Mouse (Mus musculus) cerebellum, adult 2 months (tissue): Measurements from ENCODE around the gene Gpr149. TPM values are rescaled to one million over a fixed set of nuclear protein-coding genes. Genes with fewer than 3 reads are reported as not detected.

Source experiments
- DNase-seq, 2 experiments: peaks; one replicate each; pipeline ENCODE4 v3.0.0; 2021
- H3K27ac ChIP-seq: fragments of 200-500 bp; 2 replicates; pipeline ENCODE4 v1.5.1; 2012; ENCODE audit warnings: low read length, control low read depth, inconsistent platforms; ENCODE audit not compliant: insufficient read depth
- H3K27me3 ChIP-seq: fragments of 200-500 bp; 2 replicates; pipeline ENCODE4 v1.6.1; 2012; ENCODE audit warnings: inconsistent platforms, mild to moderate bottlenecking, low read length, moderate library complexity; ENCODE audit not compliant: control insufficient read depth, insufficient read depth
- H3K4me1 ChIP-seq: fragments of 200-500 bp; 2 replicates; pipeline ENCODE4 v1.6.1; 2011; ENCODE audit warnings: low read length; ENCODE audit not compliant: control insufficient read depth, insufficient read depth
- H3K4me3 ChIP-seq: fragments of 200-500 bp; replicated peaks from 2 replicates; pipeline ENCODE3; 2011; ENCODE audit warnings: mild to moderate bottlenecking, low read depth, low read length, control low read depth; ENCODE audit not compliant: insufficient read depth
- CTCF ChIP-seq: fragments of 200-500 bp; IDR thresholded peaks from 2 replicates; pipeline ENCODE4 v1.5.1; 2011; ENCODE audit warnings: low read depth, mild to moderate bottlenecking, control low read depth, low read length, moderate library complexity, borderline replicate concordance; ENCODE audit not compliant: insufficient read depth
- POLR2A ChIP-seq: fragments of 200-500 bp; IDR thresholded peaks from 2 replicates; pipeline ENCODE4 v1.6.1; 2011; ENCODE audit warnings: low read length, control low read depth, borderline replicate concordance; ENCODE audit not compliant: insufficient read depth
- WGBS: fragments of 180-500 bp; shearing (Covaris S2); methylation state at CpG from one replicate; pipeline ENCODE4 v1.1.7; 2018; 5-methylcytosine and 5-hydroxymethylcytosine counted together
- polyA plus RNA-seq: library from polyadenylated mRNA; depleted of rRNA; stranded (reverse); fragments of >200 nt; gene quantifications from 2 replicates; pipeline ENCODE4 v1.2.3, GENCODE M21; 2012; rRNA removed

The Gpr149 gene
- polyA plus RNA-seq, 1 experiment, result 1.2 TPM

- 74% methylated on average over 6 of the region's 6 CpGs for WGBS
- H3K4me3 ChIP-seq, result no peak overlapping the region
- no peak overlapping the region for H3K27ac ChIP-seq
- no peak for DNase-seq
- TF ChIP-seq POLR2A, result no peak
- TF ChIP-seq CTCF, result no peak
- no peaks in the 10 kb centered on the region for H3K4me1 ChIP-seq
- H3K27me3 ChIP-seq, result no peaks in the 10 kb centered on the region
These were observed 112.4 kb downstream of the Gpr149 start for GRCm38 (mm10) chr3:62492568-62492967.

GRCm38 (mm10) chr3:62484340-62484739 lies 120.6 kb downstream of the Gpr149 start:
- no peak overlapping the region for H3K4me3 ChIP-seq
- no peaks in the 10 kb centered on the region for H3K27me3 ChIP-seq
- DNase-seq, result no peak
- 97% methylated on average over 2 of the region's 2 CpGs for WGBS
- no peak overlapping the region for H3K27ac ChIP-seq
- H3K4me1 ChIP-seq, result no peaks in the 10 kb centered on the region
- TF ChIP-seq POLR2A, result no peak
- no peak for TF ChIP-seq CTCF

Other genes starting within 250 kb of the Gpr149 start
- 44.8 and 47.6 TPM in 2 replicates for gene Dhx36, start 98.1 kb downstream of the Gpr149 start, polyA plus RNA-seq